Mouse (Mus musculus) hindbrain, embryonic 14.5 days (tissue): ENCODE measurements at regions not wholly inside any gene's neighbourhood (a gene's known extent, or its start where the extent isn't known, plus 50 kb on each side); places are given as distances from the start of the nearest gene placed in this dataset.

Experiments
- ATAC-seq: fragments of 200-750 bp; cut with Nextera tagmentation; 2 replicates; pipeline ENCODE4 v1.8.0; 2017; ENCODE audit warnings: moderate number of reproducible peaks, mild to moderate bottlenecking, moderate TSS enrichment, moderate library complexity; ENCODE audit not compliant: low FRiP score
- DNase-seq: peaks from one replicate; pipeline ENCODE4 v3.0.0-alpha.2; 2015; ENCODE audit warnings: low spot score
- H3K27ac ChIP-seq: fragments of 300-500 bp; sonication (generic); 2 replicates; pipeline ENCODE4 v1.5.1; 2014; ENCODE audit warnings: mild to moderate bottlenecking, moderate library complexity
- H3K27me3 ChIP-seq: fragments of 300-500 bp; sonication (generic); 2 replicates; pipeline ENCODE4 v1.6.1; 2014; ENCODE audit warnings: mild to moderate bottlenecking, low read length, mixed read lengths; ENCODE audit not compliant: control insufficient read depth, insufficient read depth
- H3K36me3 ChIP-seq: fragments of 300-500 bp; sonication (generic); replicated peaks from 2 replicates; pipeline ENCODE4 v1.6.1; 2014; ENCODE audit not compliant: control insufficient read depth, insufficient read depth
- H3K4me1 ChIP-seq: fragments of 300-500 bp; sonication (generic); replicated peaks from 2 replicates; pipeline ENCODE4 v1.6.1; 2014; ENCODE audit warnings: antibody characterized with exemption, low read length, mixed read lengths; ENCODE audit not compliant: control insufficient read depth, insufficient read depth
- H3K4me2 ChIP-seq: fragments of 300-500 bp; sonication (generic); replicated peaks from 2 replicates; pipeline ENCODE4 v1.6.1; 2014; ENCODE audit warnings: mild to moderate bottlenecking, moderate library complexity
- H3K4me3 ChIP-seq: fragments of 300-500 bp; sonication (generic); replicated peaks from 2 replicates; pipeline ENCODE4 v1.5.1; 2014; ENCODE audit warnings: mild to moderate bottlenecking, low read length
- H3K9ac ChIP-seq: fragments of 300-500 bp; sonication (generic); 2 replicates; pipeline ENCODE4 v1.6.1; 2014
- H3K9me3 ChIP-seq: fragments of 300-500 bp; sonication (generic); 2 replicates; pipeline ENCODE4 v1.6.1; 2016; ENCODE audit warnings: low read length; ENCODE audit not compliant: control insufficient read depth
- WGBS: fragments of 180-500 bp; shearing (Covaris S2); extraction: QIAGEN DNeasy Blood & Tissue Kit; methylation state at CpG from one replicate; pipeline ENCODE4 v1.1.7; 2014; 5-methylcytosine and 5-hydroxymethylcytosine counted together

- whole genome bisulfite sequencing, result 76% methylated on average over 4 of the region's 4 CpGs
- Histone ChIP-seq H3K9me3 (no peaks in the 10 kb centered on the region), H3K4me3 (no peak overlapping the region), H3K27me3 (no peaks in the 10 kb centered on the region), H3K36me3 (no peaks in the 10 kb centered on the region), H3K9ac (no peak overlapping the region), H3K27ac (no peak overlapping the region), H3K4me2 (no peak overlapping the region), H3K4me1 (no peaks in the 10 kb centered on the region)
- no peak for ATAC-seq
- no peak for DNase-seq
Observed at GRCm38 (mm10) chr12:56114446-56114845, 231.2 kb downstream of the Mbip start.

- no peak overlapping the region for H3K27ac ChIP-seq
- no peaks in the 10 kb centered on the region for H3K27me3 ChIP-seq
- ATAC-seq, result no peak
- no peak overlapping the region for H3K4me2 ChIP-seq
- DNase-seq, result no peak
- no peak overlapping the region for H3K4me3 ChIP-seq
- no peaks in the 10 kb centered on the region for H3K9me3 ChIP-seq
- H3K4me1 ChIP-seq, result no peaks in the 10 kb centered on the region
- no peaks in the 10 kb centered on the region for H3K36me3 ChIP-seq
- no peak overlapping the region for H3K9ac ChIP-seq
Observed at GRCm38 (mm10) chr12:56081406-56081805, 245.3 kb downstream of the Brms1l start.

- ATAC-seq, result no peak
- Histone ChIP-seq H3K4me3 (no peak overlapping the region), H3K9ac (no peak overlapping the region), H3K27me3 (peaks cover 14% of the 10 kb centered on the region), H3K9me3 (no peaks in the 10 kb centered on the region), H3K4me2 (no peak overlapping the region), H3K36me3 (no peaks in the 10 kb centered on the region), H3K27ac (no peak overlapping the region), H3K4me1 (0 out of 2 replicates have a peak, but pooled peaks cover 3% of the 10 kb centered on the region)
- DNase-seq, result peak; percentile 25
- WGBS, result 43% methylated on average over 7 of the region's 7 CpGs
Observed at GRCm38 (mm10) chr12:56064183-56064582, 228.1 kb downstream of the Brms1l start.

- H3K4me3 ChIP-seq, result no peak overlapping the region
- 85% methylated on average over 10 of the region's 10 CpGs for WGBS
- no peaks in the 10 kb centered on the region for H3K36me3 ChIP-seq
- no peak overlapping the region for H3K9ac ChIP-seq
- peaks cover 18% of the 10 kb centered on the region for H3K27me3 ChIP-seq
- H3K4me2 ChIP-seq, result no peak overlapping the region
- H3K4me1 ChIP-seq, result no peaks in the 10 kb centered on the region
- ATAC-seq (no peak), DNase-seq (no peak)
- H3K27ac ChIP-seq, result no peak overlapping the region
- H3K9me3 ChIP-seq, result no peaks in the 10 kb centered on the region
Observed at GRCm38 (mm10) chr12:56058876-56059275, 222.8 kb downstream of the Brms1l start.

GRCm38 (mm10) chr12:56058463-56058862 is 222.3 kb downstream of the Brms1l start:
- 13% methylated on average over 17 of the region's 17 CpGs for WGBS
- no peak overlapping the region for H3K4me3 ChIP-seq

GRCm38 (mm10) chr12:56055382-56055781 is 219.3 kb downstream of the Brms1l start:
- 81% methylated on average over 6 of the region's 6 CpGs for WGBS
- 0 out of 2 replicates have a peak, but pooled peaks cover 4% of the 10 kb centered on the region for H3K9me3 ChIP-seq
- H3K27ac ChIP-seq, result no peak overlapping the region
- H3K4me2 ChIP-seq, result no peak overlapping the region
- no peaks in the 10 kb centered on the region for H3K36me3 ChIP-seq
- ATAC-seq (no peak), DNase-seq (no peak)
- peaks cover 6% of the 10 kb centered on the region; the same call in 1 of the 2 replicates for H3K27me3 ChIP-seq
- H3K4me1 ChIP-seq, result no peaks in the 10 kb centered on the region
- H3K9ac ChIP-seq, result no peak overlapping the region
- no peak overlapping the region for H3K4me3 ChIP-seq

More at GRCm38 (mm10) chr12:56058463-56058862, 222.3 kb downstream of the Brms1l start:
- no peaks in the 10 kb centered on the region for H3K36me3 ChIP-seq
- H3K27me3 ChIP-seq, result peaks cover 18% of the 10 kb centered on the region
- H3K4me1 ChIP-seq, result no peaks in the 10 kb centered on the region
- peak; percentile 94 for DNase-seq
- H3K4me2 ChIP-seq, result no peak overlapping the region
- H3K9me3 ChIP-seq, result no peaks in the 10 kb centered on the region
- no peak overlapping the region for H3K27ac ChIP-seq
- peak; percentile 81 for ATAC-seq
- no peak overlapping the region for H3K9ac ChIP-seq

- Histone ChIP-seq H3K27me3 (no peaks in the 10 kb centered on the region), H3K4me3 (no peak overlapping the region), H3K4me2 (no peak overlapping the region), H3K9me3 (0 out of 2 replicates have a peak, but pooled peaks cover 7% of the 10 kb centered on the region), H3K27ac (no peak overlapping the region), H3K36me3 (no peaks in the 10 kb centered on the region), H3K9ac (no peak overlapping the region), H3K4me1 (no peaks in the 10 kb centered on the region)
- DNase-seq (no peak), ATAC-seq (no peak)
- 69% methylated on average over 3 of the region's 3 CpGs for WGBS
Observed at GRCm38 (mm10) chr12:56046050-56046449, 209.9 kb downstream of the Brms1l start.

GRCm38 (mm10) chr12:56020954-56021514 is 184.9 kb downstream of the Brms1l start:
- no peak overlapping the region for H3K4me3 ChIP-seq
- peaks cover 3% of the 10 kb centered on the region; the same call in 1 of the 2 replicates for H3K27me3 ChIP-seq
- ATAC-seq (no peak), DNase-seq (no peak)
- WGBS, result 27% methylated on average over 7 of the region's 7 CpGs
- H3K4me2 ChIP-seq, result no peak overlapping the region
- H3K27ac ChIP-seq, result no peak overlapping the region
- no peaks in the 10 kb centered on the region for H3K36me3 ChIP-seq
- H3K4me1 ChIP-seq, result peaks cover 5% of the 10 kb centered on the region; the same call in 1 of the 2 replicates
- H3K9ac ChIP-seq, result no peak overlapping the region
- no peaks in the 10 kb centered on the region for H3K9me3 ChIP-seq

GRCm38 (mm10) chr12:56020547-56020946 is 184.4 kb downstream of the Brms1l start:
- Histone ChIP-seq H3K4me1 (peaks cover 5% of the 10 kb centered on the region; the same call in 1 of the 2 replicates), H3K27me3 (peaks cover 3% of the 10 kb centered on the region; the same call in 1 of the 2 replicates), H3K36me3 (no peaks in the 10 kb centered on the region), H3K4me3 (no peak overlapping the region), H3K4me2 (no peak overlapping the region), H3K9me3 (no peaks in the 10 kb centered on the region), H3K9ac (no peak overlapping the region), H3K27ac (no peak overlapping the region)
- no peak for ATAC-seq
- no peak for DNase-seq
- 31% methylated on average over 1 of the region's 1 CpGs for WGBS

- H3K36me3 ChIP-seq, result no peaks in the 10 kb centered on the region
Observed at GRCm38 (mm10) chr12:56009976-56010375, 173.9 kb downstream of the Brms1l start.

More at GRCm38 (mm10) chr12:56009976-56010375, 173.9 kb downstream of the Brms1l start:
- DNase-seq (no peak), ATAC-seq (no peak)
- Histone ChIP-seq H3K9ac (no peak overlapping the region), H3K4me3 (no peak overlapping the region), H3K4me2 (no peak overlapping the region), H3K9me3 (no peaks in the 10 kb centered on the region), H3K4me1 (peaks cover 8% of the 10 kb centered on the region; the same call in 1 of the 2 replicates), H3K27me3 (no peaks in the 10 kb centered on the region), H3K27ac (no peak overlapping the region)
- 81% methylated on average over 4 of the region's 4 CpGs for WGBS
